Mouse (Mus musculus) macrophage (primary cell): Measurements from ENCODE around the gene Thoc2. TPM values are rescaled to one million over a fixed set of nuclear protein-coding genes. Genes with fewer than 3 reads are reported as not detected.

Experiments
- H3K27ac ChIP-seq: fragments of 350-480 bp; formaldehyde crosslinking; 2 replicates; pipeline ENCODE4 v1.9.0; 2021
- H3K36me3 ChIP-seq: fragments of 350-480 bp; formaldehyde crosslinking; 2 replicates; pipeline ENCODE4 v1.9.0; 2021; ENCODE audit errors: inconsistent target
- H3K4me3 ChIP-seq: fragments of 350-480 bp; formaldehyde crosslinking; 2 replicates; pipeline ENCODE4 v1.9.0; 2021; ENCODE audit errors: inconsistent target
- H3K79me2 ChIP-seq: fragments of 350-480 bp; formaldehyde crosslinking; 2 replicates; pipeline ENCODE4 v1.9.0; 2021; ENCODE audit errors: inconsistent target
- WGBS: methylation state at CpG from one replicate; pipeline ENCODE4 v1.1.7; 2026; ENCODE audit warnings: inconsistent platforms; ENCODE audit not compliant: missing documents; 5-methylcytosine and 5-hydroxymethylcytosine counted together
- polyA plus RNA-seq: library from polyadenylated mRNA; stranded (reverse); fragments of 250-400 nt; gene quantifications from 3 replicates; pipeline ENCODE4 v1.2.4, GENCODE M21; 2018; ENCODE audit warnings: inconsistent platforms

Thoc2 gene
- polyA plus RNA-seq, 1 experiment from 2014 or later, result 42.5 TPM

DNA sequence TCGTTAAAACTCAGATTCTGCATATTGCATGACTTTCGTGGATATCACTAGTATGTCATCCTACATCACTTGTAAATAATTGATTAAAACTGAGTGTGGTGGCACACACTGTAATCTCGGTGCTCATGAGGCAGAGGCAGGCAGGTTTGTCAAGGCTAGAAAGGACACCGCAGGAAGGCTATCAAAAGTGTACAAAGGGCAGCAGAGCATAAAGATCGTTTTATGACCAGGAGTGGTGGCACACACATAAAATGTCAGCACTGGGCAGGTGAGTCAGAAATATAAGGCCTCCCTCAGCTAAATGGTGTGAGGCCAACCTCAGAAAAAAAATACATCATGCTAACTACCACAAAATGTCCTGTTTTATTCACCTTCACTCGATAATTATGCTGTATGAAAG, 127.2 kb downstream of the Thoc2 start:
- H3K36me3 ChIP-seq, result no peaks in the 10 kb centered on the region
- no peak overlapping the region for H3K27ac ChIP-seq
- WGBS, result 98% methylated on average over 6 of the region's 6 CpGs

More for the DNA sequence above, 127.2 kb downstream of the Thoc2 start:
- no peak overlapping the region for H3K4me3 ChIP-seq
- H3K79me2 ChIP-seq, result no peaks in the 10 kb centered on the region

Other genes with a start within 250 kb of the Thoc2 start
- gene Xiap, start 139.0 kb upstream of the Thoc2 start, polyA plus RNA-seq, result 34.2 to 43.8 TPM (median 34.9 TPM) in 3 replicates
- gene Stag2, start 228.6 kb upstream of the Thoc2 start, polyA plus RNA-seq, result 46.5 to 47.0 TPM (median 46.7 TPM) in 3 replicates